Mouse (Mus musculus): ENCODE measurements around the gene Gm14401.
"Not testable (repeated sequence)": the region's sequence is repeated elsewhere in the genome, so short reads cannot be mapped to it uniquely, and the experiment has no call there.

Gm14401 gene

GRCm38 (mm10) chr2:177073432-177074423 lies at the start of gene Gm14401:
TSS of gene Gm14401 (plus strand) at chr2:177074320.
- DNase-seq (ENCODE audit: low spot score in 2 of 2), result peak in 1 of 2 experiments; percentile 59

- DNase-seq (ENCODE audit: low spot score in 2 of 2), result not testable (repeated sequence)
These were observed 1.3 kb upstream of the Gm14401 start for GRCm38 (mm10) chr2:177072807-177073206.

GRCm38 (mm10) chr2:177075015-177075414 lies 895 bp downstream of the Gm14401 start:
- DNase-seq (ENCODE audit: low spot score in 2 of 2), result not testable (repeated sequence)

- not testable (repeated sequence) for DNase-seq (ENCODE audit: low spot score in 2 of 2)
These were observed 5.7 kb downstream of the Gm14401 start for GRCm38 (mm10) chr2:177079866-177080265.

GRCm38 (mm10) chr2:177109086-177109485 lies 35.0 kb downstream of the Gm14401 start:
- DNase-seq (ENCODE audit: low spot score in 2 of 2), result not testable (repeated sequence)

- DNase-seq (ENCODE audit: low spot score in 2 of 2), result not testable (repeated sequence)
These were observed 55.0 kb downstream of the Gm14401 start for GRCm38 (mm10) chr2:177129097-177129496.
